21 mouse cellular contexts compared by ENCODE assay signal in the genomic region with DNA sequence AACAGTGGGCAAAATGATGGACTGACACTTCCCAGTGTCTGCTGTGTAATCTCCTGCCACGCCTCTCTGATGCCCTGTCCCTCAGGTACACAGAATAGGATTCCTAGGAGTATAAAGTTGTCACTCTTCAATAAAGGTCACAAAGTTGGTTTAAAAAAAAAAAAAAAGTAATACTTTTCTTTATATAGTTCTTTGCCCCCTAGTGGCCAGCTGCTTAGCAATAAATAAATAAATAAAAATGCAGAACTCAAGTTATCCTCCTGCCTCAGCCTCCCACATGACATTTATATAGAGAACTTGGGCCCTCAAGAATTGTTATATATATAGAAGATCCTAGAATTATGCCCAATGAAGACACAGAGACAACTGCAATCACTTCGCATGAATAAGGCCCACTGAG. TPM values are rescaled to one million over a fixed set of nuclear protein-coding genes. Genes with fewer than 3 reads are reported as not detected.
DNase-seq lines count a peak whose midpoint lies in the region; ATAC-seq and TF ChIP-seq lines count a peak whose summit lies in the region.
"Had no signal": no experiment of that assay in that cellular context is flagged by ENCODE, and none has a peak within 500 bp of the region (broad histone marks: within the 10 kb centered on the region; RNA-seq: fewer than 3 reads in every experiment).

No protein-coding gene starts in this region.

- intact Hi-C loops in left cerebral cortex, adult 2 months (cut with DNase I), result no loop called here
- intact Hi-C loops in left cerebral cortex, postnatal 14 days (cut with DNase I), result no loop called here

- no peaks in the 10 kb centered on the region for H3K79me2 ChIP-seq in CH12.LX (replicated peaks; ENCODE audit: control insufficient read depth, extremely low read depth, insufficient read depth, poor library complexity, severe bottlenecking)

- H3K27me3 ChIP-seq in CH12.LX (replicated peaks), result no peaks in the 10 kb centered on the region
- H3K27me3 ChIP-seq: embryonic facial prominence, embryonic 15.5 days; hindbrain, embryonic 15.5 days; limb, embryonic 12.5 days; midbrain, embryonic 13.5 days had no signal

- no peak overlapping the region for H3K4me2 ChIP-seq in CH12.LX (ENCODE audit: insufficient read depth, low read depth, poor library complexity, severe bottlenecking)
- H3K4me2 ChIP-seq: embryonic facial prominence, embryonic 15.5 days; hindbrain, embryonic 15.5 days; limb, embryonic 12.5 days; midbrain, embryonic 13.5 days had no signal

- TF ChIP-seq POLR2A in CH12.LX (IDR thresholded peaks at IDR 0.05; ENCODE audit: low read depth, low read length), result no peak

- peak; percentile 28 for TF ChIP-seq CTCF in left cerebral cortex, adult 2 months (IDR thresholded peaks at IDR 0.05)
- TF ChIP-seq CTCF in CH12.LX (conservative IDR thresholded peaks at IDR 0.05 in 1 of 2, IDR thresholded peaks at IDR 0.05 in 1 of 2; ENCODE audit: low read depth in 2 of 2, low read length in 2 of 2), result peak in 1 of 2 experiments; percentile 23; a peak in 1 of 4 replicates

- H3K4me3 ChIP-seq in left cerebral cortex, adult 2 months, result no peak overlapping the region
- H3K4me3 ChIP-seq in CH12.LX (replicated peaks in 1 of 3; ENCODE audit: low read depth in 2 of 3, low read length in 2 of 3, poor library complexity in 1 of 3), result no peak overlapping the region
- H3K4me3 ChIP-seq: embryonic facial prominence, embryonic 15.5 days; forebrain, embryonic 10.5 days; hindbrain, embryonic 15.5 days; limb, embryonic 12.5 days; midbrain, embryonic 13.5 days had no signal

- no peak for TF ChIP-seq RAD21 in CH12.LX (IDR thresholded peaks at IDR 0.05; ENCODE audit: low read depth, low read length)

- dilution Hi-C loops in CH12.LX (cut with MboI; ENCODE audit: extremely low pct_ligation_motif_present, extremely low pct_unique_long_range_greater_than_20kb, low sequenced_read_pairs), result no loop called here

- H3K36me3 ChIP-seq in CH12.LX (replicated peaks in 1 of 2; ENCODE audit: control insufficient read depth in 1 of 2, insufficient read depth in 1 of 2, low read length in 1 of 2), result no peaks in the 10 kb centered on the region
- H3K36me3 ChIP-seq: embryonic facial prominence, embryonic 15.5 days; forebrain, embryonic 10.5 days; G1E; hindbrain, embryonic 15.5 days; limb, embryonic 12.5 days; midbrain, embryonic 13.5 days had no signal

- TF ChIP-seq EP300 in CH12.LX (IDR thresholded peaks at IDR 0.05; ENCODE audit: low read length), result no peak

- H3K4me1 ChIP-seq in CH12.LX (ENCODE audit: control insufficient read depth in 1 of 2, insufficient read depth in 2 of 2), result no peaks in the 10 kb centered on the region; a peak in 1 of 4 replicates
- H3K4me1 ChIP-seq: forebrain, embryonic 10.5 days; hindbrain, embryonic 15.5 days; midbrain, embryonic 13.5 days had no signal

- ATAC-seq in CD4-positive, CD25-positive, alpha-beta regulatory T cell, adult 4 months, result no peak
- ATAC-seq in erythroid progenitor cell, adult 5-6 weeks (replicated peaks; ENCODE audit: low FRiP score, poor library complexity, severe bottlenecking), result no peak
- ATAC-seq: midbrain, embryonic 13.5 days had no signal

- peak; percentile 21 for DNase-seq in CD4-positive, CD25-positive, alpha-beta regulatory T cell, adult 2 months (ENCODE audit: low read depth, low spot score)
- no peak for DNase-seq in left cerebral cortex, adult 2 months (ENCODE audit: extremely low spot score in 1 of 2, low spot score in 2 of 2)
- DNase-seq in left cerebral cortex, postnatal 14 days (ENCODE audit: low spot score in 2 of 2), result no peak
- no peak for DNase-seq in CH12.LX (ENCODE audit: extremely low read depth)
- peak; percentile 22 for DNase-seq in naive thymus-derived CD4-positive, alpha-beta T cell, adult 2 months (ENCODE audit: low read depth)
- DNase-seq in ovary, postnatal 14 days (ENCODE audit: low spot score), result no peak
- DNase-seq: heart, postnatal 36 days; kidney, adult 18-20 months; kidney, postnatal 14 days; lung, postnatal 10 days; retina, postnatal 1 day; right cerebral cortex, postnatal 4 days; thymus, postnatal 14 days had no signal

- no peak overlapping the region for H3K9ac ChIP-seq in CH12.LX (ENCODE audit: insufficient read depth, low read depth)
- H3K9ac ChIP-seq: embryonic facial prominence, embryonic 15.5 days; hindbrain, embryonic 15.5 days; limb, embryonic 12.5 days; midbrain, embryonic 13.5 days had no signal

- H3K27ac ChIP-seq in left cerebral cortex, adult 2 months, result no peak overlapping the region
- H3K27ac ChIP-seq in CH12.LX (ENCODE audit: insufficient read depth, low read depth), result no peak overlapping the region
- H3K27ac ChIP-seq: embryonic facial prominence, embryonic 15.5 days; forebrain, embryonic 10.5 days; hindbrain, embryonic 15.5 days; limb, embryonic 12.5 days; midbrain, embryonic 13.5 days had no signal

- no peaks in the 10 kb centered on the region for H3K9me3 ChIP-seq in CH12.LX (replicated peaks; ENCODE audit: low read length)
- H3K9me3 ChIP-seq: embryonic facial prominence, embryonic 15.5 days; forebrain, embryonic 10.5 days; G1E; hindbrain, embryonic 15.5 days; midbrain, embryonic 13.5 days had no signal

- in situ Hi-C loops in CH12.LX (cut with MboI; ENCODE audit: low pct_ligation_motif_present, low pct_unique_long_range_greater_than_20kb, low sequenced_read_pairs), result loop anchor here (25.0 kb wide), 1 partner anchor 1033 kb away; no protein-coding TSS in a partner anchor

TF ChIP-seq in CH12.LX, 34 proteins besides CTCF, POLR2A, EP300 and RAD21:
- TF ChIP-seq E2F4 (IDR thresholded peaks at IDR 0.05; ENCODE audit: insufficient replicate concordance, low read depth, low read length), result no peak
- peak; percentile 78 for TF ChIP-seq ZNF384 (IDR thresholded peaks at IDR 0.05; ENCODE audit: low read depth, low read length)

RNA-seq across cellular contexts. Expression of gene Wdr75, which starts 24.9 kb away (rescaled TPM):
- polyA plus RNA-seq in CD4-positive, CD25-positive, alpha-beta regulatory T cell, adult 4 months (2017; shearing (Covaris generic)), result 10 to 100 TPM; 46.8 to 56.1 TPM
- total RNA-seq in left cerebral cortex, adult 2 months (2021), result 10 to 100 TPM; 36.9 to 43.2 TPM
- total RNA-seq in left cerebral cortex, postnatal 14 days (2021), result 10 to 100 TPM; 37.1 to 38.3 TPM
- total RNA-seq in CH12.LX (2012; rRNA removed) (127 and 141 TPM in 2 replicates), CH12.LX (2014; rRNA removed) (197 and 204 TPM in 2 replicates)
- 208 and 236 TPM in 2 replicates for polyA plus RNA-seq in CH12.LX (2012; ENCODE audit: insufficient read length, low read depth)
- 27.8 and 53.2 TPM in 2 replicates for total RNA-seq in erythroid progenitor cell, adult 5-6 weeks (2015; ENCODE audit: low replicate concordance)
- total RNA-seq in erythroid progenitor cell, adult 5-6 weeks (2017; ENCODE audit: low replicate concordance), result 8.8 and 15.7 TPM in 2 replicates

Comparison
In these comparisons a context has a peak if more than half of its experiments do, and no peak if none do; other contexts are left out.
1. DNase-seq: peak in CD4-positive, CD25-positive, alpha-beta regulatory T cell, adult 2 months (single experiment) and naive thymus-derived CD4-positive, alpha-beta T cell, adult 2 months (single experiment); none in left cerebral cortex, adult 2 months (0 of 2), left cerebral cortex, postnatal 14 days (0 of 2), CH12.LX (single experiment) and ovary, postnatal 14 days (single experiment).